Mouse (Mus musculus) liver, postnatal 0 days (tissue): ENCODE results near the gene Ccdc12. TPM values are rescaled to one million over a fixed set of nuclear protein-coding genes. Genes with fewer than 3 reads are reported as not detected.
A peak's percentile ranks its signal among the peaks of the same experiment; 100 is the strongest.

Experiments used
- ATAC-seq: fragments of 200-750 bp; cut with Nextera tagmentation; 2 replicates; pipeline ENCODE4 v1.8.0; 2017; ENCODE audit warnings: mild to moderate bottlenecking, moderate library complexity
- DNase-seq: peaks from one replicate; pipeline ENCODE4 v3.0.0-alpha.2; 2016
- H3K27ac ChIP-seq: fragments of 300-500 bp; sonication (generic); 2 replicates; pipeline ENCODE4 v1.5.1; 2014; ENCODE audit warnings: antibody characterized with exemption, moderate library complexity, mild to moderate bottlenecking, low read depth
- H3K27me3 ChIP-seq: fragments of 300-500 bp; sonication (generic); 2 replicates; pipeline ENCODE4 v1.6.1; 2014; ENCODE audit warnings: low read length, control low read depth, mixed read lengths; ENCODE audit not compliant: insufficient read depth
- H3K36me3 ChIP-seq: fragments of 300-500 bp; sonication (generic); replicated peaks from 2 replicates; pipeline ENCODE4 v1.6.1; 2014; ENCODE audit warnings: mild to moderate bottlenecking, control low read depth, low read length, moderate library complexity, mixed read lengths; ENCODE audit not compliant: insufficient read depth
- H3K4me1 ChIP-seq: fragments of 300-500 bp; sonication (generic); 2 replicates; pipeline ENCODE4 v1.6.1; 2014; ENCODE audit warnings: antibody characterized with exemption, mild to moderate bottlenecking, control low read depth; ENCODE audit not compliant: insufficient read depth
- H3K4me2 ChIP-seq: fragments of 300-500 bp; sonication (generic); 2 replicates; pipeline ENCODE4 v1.6.1; 2014; ENCODE audit warnings: low read depth, mild to moderate bottlenecking, low read length, moderate library complexity, mixed read lengths
- H3K4me3 ChIP-seq: fragments of 300-500 bp; sonication (generic); 2 replicates; pipeline ENCODE4 v1.5.1; 2014; ENCODE audit warnings: low read depth, low read length
- H3K9ac ChIP-seq: fragments of 300-500 bp; sonication (generic); replicated peaks from 2 replicates; pipeline ENCODE4 v1.6.1; 2014; ENCODE audit warnings: mild to moderate bottlenecking, moderate library complexity
- H3K9me3 ChIP-seq: fragments of 300-500 bp; sonication (generic); 2 replicates; pipeline ENCODE4 v1.6.1; 2016; ENCODE audit warnings: mild to moderate bottlenecking, control low read depth, low read length, mixed read lengths
- CTCF ChIP-seq: sonication (generic); IDR thresholded peaks from 2 replicates; pipeline ENCODE4 v1.5.1; 2016; ENCODE audit warnings: antibody characterized with exemption, low read depth
- EP300 ChIP-seq: IDR thresholded peaks from 2 replicates; pipeline ENCODE4 v1.6.1; 2016; ENCODE audit warnings: antibody characterized with exemption, low read depth, mild to moderate bottlenecking
- WGBS: fragments of 180-500 bp; shearing (Covaris S2); extraction: QIAGEN DNeasy Blood & Tissue Kit; methylation state at CpG from one replicate; pipeline ENCODE4 v1.1.7; 2014; ENCODE audit not compliant: insufficient replicate concordance; 5-methylcytosine and 5-hydroxymethylcytosine counted together
- polyA plus RNA-seq: library from polyadenylated mRNA; unstranded; fragments of >200 nt; fragmentation: Nextera tagmentation; extraction: Ambion mirVana; gene quantifications from 2 replicates; pipeline ENCODE4 v1.2.1, GENCODE M21; 2015

The Ccdc12 gene
- polyA plus RNA-seq, 1 experiment from 2014 or later: 69.3 TPM

GRCm38 (mm10) chr9:110684100-110684831 is 28.0 kb downstream of the Ccdc12 start:
- Histone ChIP-seq H3K4me2 (no peak overlapping the region), H3K4me1 (peaks cover 48% of the 10 kb centered on the region), H3K4me3 (no peak overlapping the region), H3K27ac (no peak overlapping the region), H3K36me3 (no peaks in the 10 kb centered on the region; the same call in 1 of the 2 replicates), H3K27me3 (no peaks in the 10 kb centered on the region), H3K9ac (no peak overlapping the region), H3K9me3 (no peaks in the 10 kb centered on the region)
- no peak; the same call in 1 of the 2 replicates for ATAC-seq
- TF ChIP-seq EP300: no peak
- TF ChIP-seq CTCF: no peak
- WGBS: 73% methylated on average over 6 of the region's 6 CpGs
- DNase-seq: peak; percentile 65

- no peak overlapping the region for H3K27ac ChIP-seq
- no peak overlapping the region for H3K4me2 ChIP-seq
- H3K4me1 ChIP-seq: peaks cover 54% of the 10 kb centered on the region
- H3K4me3 ChIP-seq: no peak overlapping the region
- no peak for ATAC-seq
- WGBS: 73% methylated on average over 8 of the region's 8 CpGs
- no peak overlapping the region for H3K9ac ChIP-seq
- no peaks in the 10 kb centered on the region for H3K9me3 ChIP-seq
- H3K27me3 ChIP-seq: no peaks in the 10 kb centered on the region
- H3K36me3 ChIP-seq: no peaks in the 10 kb centered on the region; the same call in 1 of the 2 replicates
- TF ChIP-seq EP300: no peak
- no peak for TF ChIP-seq CTCF
- no peak for DNase-seq
Observed at GRCm38 (mm10) chr9:110685187-110685586, 28.9 kb downstream of the Ccdc12 start.

GRCm38 (mm10) chr9:110685591-110685990 is 29.3 kb downstream of the Ccdc12 start:
- H3K27me3 ChIP-seq: no peaks in the 10 kb centered on the region
- no peak overlapping the region for H3K27ac ChIP-seq
- H3K4me2 ChIP-seq: no peak overlapping the region
- 34% methylated on average over 5 of the region's 5 CpGs for WGBS
- H3K9ac ChIP-seq: no peak overlapping the region
- H3K9me3 ChIP-seq: no peaks in the 10 kb centered on the region
- no peak overlapping the region for H3K4me3 ChIP-seq
- no peak; the same call in 1 of the 2 replicates for ATAC-seq
- no peaks in the 10 kb centered on the region; the same call in 1 of the 2 replicates for H3K36me3 ChIP-seq
- DNase-seq: no peak
- TF ChIP-seq CTCF (no peak), EP300 (no peak)
- peaks cover 54% of the 10 kb centered on the region for H3K4me1 ChIP-seq

GRCm38 (mm10) chr9:110686472-110686871 is 30.2 kb downstream of the Ccdc12 start:
- Histone ChIP-seq H3K9ac (no peak overlapping the region), H3K4me2 (no peak overlapping the region), H3K9me3 (no peaks in the 10 kb centered on the region)

GRCm38 (mm10) chr9:110687061-110687460 is 30.8 kb downstream of the Ccdc12 start:
- Histone ChIP-seq H3K9ac (no peak overlapping the region), H3K36me3 (no peaks in the 10 kb centered on the region; the same call in 1 of the 2 replicates), H3K4me2 (no peak overlapping the region), H3K4me3 (no peak overlapping the region), H3K27me3 (no peaks in the 10 kb centered on the region), H3K4me1 (peaks cover 44% of the 10 kb centered on the region), H3K9me3 (no peaks in the 10 kb centered on the region), H3K27ac (no peak overlapping the region)
- ATAC-seq (no peak), DNase-seq (no peak)
- 85% methylated on average over 5 of the region's 5 CpGs for WGBS
- TF ChIP-seq EP300 (no peak), CTCF (0 out of 2 replicates have a peak, but pooled peaks have one; percentile 2)

More at GRCm38 (mm10) chr9:110686472-110686871, 30.2 kb downstream of the Ccdc12 start:
- Histone ChIP-seq H3K4me1 (peaks cover 50% of the 10 kb centered on the region), H3K27me3 (no peaks in the 10 kb centered on the region), H3K27ac (no peak overlapping the region), H3K4me3 (no peak overlapping the region), H3K36me3 (no peaks in the 10 kb centered on the region; the same call in 1 of the 2 replicates)
- TF ChIP-seq CTCF (no peak), EP300 (no peak)
- no peak for DNase-seq
- 71% methylated on average over 3 of the region's 3 CpGs for WGBS
- ATAC-seq: no peak

GRCm38 (mm10) chr9:110687846-110688245 is 31.5 kb downstream of the Ccdc12 start:
- Histone ChIP-seq H3K9me3 (no peaks in the 10 kb centered on the region), H3K4me3 (no peak overlapping the region), H3K36me3 (peaks cover under 1% of the 10 kb centered on the region; the same call in 1 of the 2 replicates), H3K9ac (no peak overlapping the region), H3K27me3 (no peaks in the 10 kb centered on the region), H3K27ac (no peak overlapping the region), H3K4me2 (no peak overlapping the region), H3K4me1 (peaks cover 41% of the 10 kb centered on the region)
- no peak for ATAC-seq
- WGBS: 87% methylated on average over 2 of the region's 2 CpGs
- no peak for TF ChIP-seq EP300
- TF ChIP-seq CTCF: no peak
- no peak for DNase-seq
